Mouse (Mus musculus) embryo, embryonic 11.5 days (tissue): Measurements from ENCODE around the gene Pgpep1.

Experiments
- DNase-seq: peaks from one replicate; pipeline ENCODE4 v3.0.0-alpha.2; 2012; ENCODE audit warnings: low read depth, low spot score

The Pgpep1 gene

DNA sequence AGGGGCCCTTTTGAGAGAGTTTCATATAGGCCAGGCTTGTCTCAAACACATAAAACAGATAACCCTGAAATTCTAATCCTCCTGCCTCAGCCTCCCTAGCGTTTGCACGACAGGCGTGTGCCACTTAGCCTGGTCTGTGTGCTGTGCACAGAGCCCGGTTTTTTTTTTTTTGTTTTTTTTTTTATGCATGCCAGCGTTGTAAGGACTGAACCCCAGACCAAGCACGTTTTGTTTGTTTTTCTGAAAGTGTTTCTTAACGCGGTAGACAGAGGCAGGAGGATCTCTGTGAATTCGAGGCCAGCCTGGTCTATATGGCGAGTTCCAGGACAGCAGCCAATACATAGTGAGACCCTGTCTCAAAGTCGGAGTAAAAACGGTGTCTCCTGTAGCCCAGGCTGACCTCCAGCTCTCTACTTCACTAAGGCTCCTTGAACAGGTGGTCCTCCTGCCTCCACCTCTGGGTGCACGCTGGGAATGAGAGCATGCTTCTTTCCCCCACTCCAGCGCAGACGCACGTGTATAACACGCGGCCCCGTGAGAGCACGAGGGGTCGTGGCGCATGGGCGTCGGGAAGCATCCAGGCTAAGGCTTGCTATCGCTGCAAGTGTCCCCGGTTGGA lies 51.3 kb downstream of the Pgpep1 start, which contains the start of gene Ssbp4:
TSS of gene Ssbp4 (minus strand) at position 124 of the 619 bp plus-strand sequence.
- DNase-seq = no peak

DNA sequence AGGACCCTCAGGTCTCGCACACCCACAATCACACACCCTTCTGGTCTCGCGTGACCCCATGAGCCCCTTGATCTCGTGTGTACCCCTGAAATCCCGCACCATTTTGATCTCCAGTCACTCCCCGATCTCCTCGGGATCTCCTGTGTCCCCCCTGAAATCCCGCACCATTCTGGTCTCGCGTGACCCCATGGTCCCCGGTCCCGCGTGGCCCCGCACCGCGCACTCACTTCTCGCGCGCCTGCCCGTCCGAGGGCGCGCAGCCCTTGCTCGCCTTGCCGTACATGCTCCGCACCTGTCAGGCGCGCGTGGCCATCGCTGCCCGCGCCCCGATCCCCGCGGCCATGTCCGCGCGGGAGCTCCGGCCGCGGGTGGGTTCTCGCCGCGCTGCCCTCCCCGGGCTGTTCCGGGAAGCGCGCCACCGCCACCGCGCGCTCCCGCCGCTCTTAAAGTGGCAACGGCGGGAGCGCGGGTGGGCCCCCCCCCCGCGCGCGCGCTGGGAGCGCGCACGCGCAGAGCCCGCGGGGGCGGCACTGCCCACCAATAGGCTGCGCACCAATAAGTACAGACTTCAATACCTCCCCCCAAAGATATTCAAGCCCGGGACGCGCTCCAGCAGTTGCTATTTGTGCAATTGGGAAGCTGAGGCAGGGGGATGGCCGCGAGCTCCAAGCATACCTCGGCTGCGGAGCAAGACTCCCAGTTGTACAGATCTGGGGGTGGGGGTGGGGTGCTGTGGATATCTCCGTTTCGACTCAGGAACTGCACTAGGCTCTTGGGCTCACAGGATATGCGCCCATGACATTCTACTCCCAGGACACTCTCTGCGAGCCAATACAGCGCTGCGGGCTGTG lies 52.1 kb downstream of the Pgpep1 start:
- no peak for DNase-seq

DNA sequence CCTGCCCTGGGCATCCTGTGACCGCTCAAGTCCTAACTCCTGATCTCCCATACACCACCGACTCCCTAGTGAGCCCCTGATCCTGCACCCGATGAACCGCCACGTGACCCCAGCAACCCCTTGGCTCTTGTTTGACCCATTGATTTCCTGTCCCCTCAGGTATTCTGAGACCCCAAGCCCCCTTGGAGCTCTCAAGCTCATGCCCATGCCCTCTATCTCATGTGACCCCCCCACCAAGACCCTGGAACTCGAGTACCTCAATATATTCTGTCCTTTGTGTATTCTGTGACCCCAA lies 52.6 kb downstream of the Pgpep1 start:
- DNase-seq = no peak

DNA sequence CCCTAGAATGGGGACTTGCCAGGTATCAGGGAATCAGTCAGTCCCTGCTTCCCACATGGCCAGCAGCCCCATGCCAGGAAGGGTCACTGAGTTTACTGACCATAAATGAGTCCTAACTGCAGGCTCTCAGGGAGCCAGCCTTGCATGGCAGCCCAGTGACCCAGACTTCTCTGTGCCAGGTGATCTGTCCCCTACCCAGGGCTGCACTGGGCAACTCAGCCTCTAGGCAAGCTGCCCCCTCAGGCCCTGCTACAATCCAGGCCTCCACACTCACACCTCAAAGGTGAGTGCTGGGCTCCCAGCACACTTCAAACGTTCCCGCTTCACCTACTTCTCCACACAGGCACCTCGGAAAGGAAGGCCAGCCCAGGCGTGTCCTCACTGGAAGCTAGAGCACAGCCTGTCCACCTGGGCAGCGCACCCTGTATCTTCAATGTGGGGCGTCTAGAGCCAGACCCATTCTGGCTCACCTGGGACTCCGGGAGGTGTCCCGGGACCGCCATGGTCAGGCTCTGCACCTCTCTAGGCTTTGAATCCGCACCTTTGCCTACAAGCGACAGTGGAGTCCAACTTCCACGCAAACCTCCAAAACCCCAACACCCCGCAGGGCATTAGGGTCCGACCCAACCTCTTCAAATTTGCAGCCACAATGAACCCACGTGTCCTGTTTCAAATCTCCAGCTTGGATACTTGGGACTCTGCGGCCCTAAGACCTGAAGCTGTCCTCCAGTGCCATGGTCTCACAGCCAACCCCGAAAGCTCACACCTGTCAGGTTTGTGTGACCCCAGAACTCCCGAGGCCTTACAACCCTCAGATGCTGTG lies 53.2 kb downstream of the Pgpep1 start:
- no peak for DNase-seq

DNA sequence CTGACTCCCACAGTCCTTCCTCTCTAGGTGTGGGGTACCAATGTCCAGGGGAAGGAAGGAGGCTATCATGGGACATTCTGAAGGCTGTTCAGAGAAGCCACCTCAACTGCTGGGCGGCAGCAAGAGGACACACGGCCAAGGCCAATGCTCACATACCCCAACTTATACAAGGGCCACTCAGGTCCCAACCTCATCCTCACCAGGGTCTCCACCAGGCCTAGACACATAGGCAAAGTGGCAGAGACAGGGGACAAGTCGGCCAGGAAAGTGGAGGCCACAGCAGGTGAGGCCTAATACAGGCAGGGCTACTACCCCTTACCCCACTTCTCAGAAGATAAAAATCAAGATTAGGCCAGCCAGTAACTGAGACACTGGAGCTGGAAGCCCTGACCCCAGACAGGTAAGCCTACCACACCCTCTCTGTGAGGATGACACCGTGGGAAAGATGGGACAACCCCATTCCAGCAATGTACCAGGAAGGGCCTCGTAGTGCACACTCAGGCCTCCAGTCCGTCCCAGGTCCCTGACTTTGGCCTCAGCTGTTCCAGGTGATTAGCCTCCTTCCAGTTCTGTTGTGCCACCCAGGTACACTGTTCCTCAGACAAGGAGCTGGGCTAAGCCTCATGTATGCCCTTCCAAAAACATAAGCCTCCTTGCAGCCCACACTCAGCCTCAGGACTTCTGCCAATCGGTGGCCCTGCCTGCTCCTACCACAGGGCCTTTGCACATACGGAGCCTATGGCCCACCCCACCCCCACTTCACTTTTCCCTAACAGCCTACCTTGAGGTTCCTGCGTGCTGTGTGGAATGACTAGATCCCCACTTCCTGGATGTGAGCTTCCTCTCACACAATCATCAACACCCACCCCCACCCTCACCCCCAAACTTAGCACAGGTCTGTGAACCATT lies 54.1 kb downstream of the Pgpep1 start:
- no peak for DNase-seq

DNA sequence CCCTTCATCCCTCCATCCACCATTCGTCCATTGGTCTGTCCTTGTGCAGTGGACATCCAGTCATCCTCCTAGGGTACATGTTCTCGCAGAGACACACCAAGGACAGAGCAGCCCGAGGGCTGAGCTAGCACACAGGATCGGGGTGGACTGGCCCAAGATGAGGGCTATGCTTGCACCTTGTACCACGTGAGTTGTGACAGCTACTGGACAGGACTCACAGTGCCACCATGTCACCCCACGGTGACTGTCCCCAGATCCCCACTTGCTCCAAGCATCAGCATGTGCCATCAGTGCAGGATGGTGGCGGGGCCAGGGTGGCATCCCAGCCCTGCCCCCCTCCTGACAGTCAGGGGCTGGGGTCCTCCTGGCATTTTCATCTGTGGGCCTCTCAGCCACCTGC lies 55.6 kb downstream of the Pgpep1 start:
- no peak for DNase-seq

DNA sequence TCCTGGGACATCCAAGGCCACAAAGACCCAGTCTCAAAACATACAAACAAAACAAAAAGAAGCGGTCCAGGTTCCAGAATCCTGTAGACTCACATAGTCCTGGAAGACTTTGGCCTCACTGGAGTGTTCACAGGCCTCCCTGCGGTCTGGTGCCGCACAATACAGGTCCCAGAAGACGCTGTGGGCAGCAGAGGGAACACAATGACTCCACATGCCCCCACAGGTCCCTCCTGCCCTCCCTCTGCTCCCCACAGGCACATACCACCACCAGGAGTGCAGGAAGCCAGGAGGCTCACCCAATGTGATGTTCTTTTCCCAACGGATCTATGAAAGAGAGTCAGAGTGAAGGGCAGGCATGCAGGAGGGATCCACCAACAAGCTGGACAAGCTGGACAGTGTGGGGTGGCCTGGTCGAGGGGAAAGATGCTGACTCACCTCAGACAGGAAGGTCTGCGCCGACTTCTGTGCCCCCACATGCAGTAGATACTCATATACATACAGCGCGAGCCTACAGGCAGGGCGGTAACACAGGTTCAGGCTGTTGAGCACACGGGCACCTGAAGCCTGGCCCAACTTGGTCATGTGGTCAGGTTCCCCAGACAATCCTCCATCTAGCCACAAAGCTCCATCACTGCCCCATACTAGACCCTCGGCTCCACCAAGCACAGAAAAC lies 57.9 kb downstream of the Pgpep1 start:
- no peak for DNase-seq

DNA sequence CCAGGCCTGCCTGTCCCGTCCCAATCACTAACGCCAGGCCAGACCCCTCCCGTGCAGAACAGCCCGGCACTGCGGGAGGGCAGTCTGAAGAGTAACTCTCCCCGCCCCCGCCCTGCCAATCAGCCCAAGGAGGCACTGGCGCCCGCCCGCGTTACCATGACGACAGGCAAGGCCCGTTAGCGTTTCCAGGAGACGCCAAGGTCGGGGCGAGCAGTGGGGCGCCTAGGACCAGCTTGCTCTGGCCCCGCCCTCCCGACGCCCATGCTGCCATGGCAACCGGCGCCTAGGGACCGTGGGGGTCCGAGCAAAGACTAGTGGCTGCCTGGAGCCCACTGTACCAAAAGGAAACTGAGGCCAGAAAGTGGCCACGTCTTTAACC lies 58.9 kb downstream of the Pgpep1 start:
- DNase-seq = peak; percentile 92

DNA sequence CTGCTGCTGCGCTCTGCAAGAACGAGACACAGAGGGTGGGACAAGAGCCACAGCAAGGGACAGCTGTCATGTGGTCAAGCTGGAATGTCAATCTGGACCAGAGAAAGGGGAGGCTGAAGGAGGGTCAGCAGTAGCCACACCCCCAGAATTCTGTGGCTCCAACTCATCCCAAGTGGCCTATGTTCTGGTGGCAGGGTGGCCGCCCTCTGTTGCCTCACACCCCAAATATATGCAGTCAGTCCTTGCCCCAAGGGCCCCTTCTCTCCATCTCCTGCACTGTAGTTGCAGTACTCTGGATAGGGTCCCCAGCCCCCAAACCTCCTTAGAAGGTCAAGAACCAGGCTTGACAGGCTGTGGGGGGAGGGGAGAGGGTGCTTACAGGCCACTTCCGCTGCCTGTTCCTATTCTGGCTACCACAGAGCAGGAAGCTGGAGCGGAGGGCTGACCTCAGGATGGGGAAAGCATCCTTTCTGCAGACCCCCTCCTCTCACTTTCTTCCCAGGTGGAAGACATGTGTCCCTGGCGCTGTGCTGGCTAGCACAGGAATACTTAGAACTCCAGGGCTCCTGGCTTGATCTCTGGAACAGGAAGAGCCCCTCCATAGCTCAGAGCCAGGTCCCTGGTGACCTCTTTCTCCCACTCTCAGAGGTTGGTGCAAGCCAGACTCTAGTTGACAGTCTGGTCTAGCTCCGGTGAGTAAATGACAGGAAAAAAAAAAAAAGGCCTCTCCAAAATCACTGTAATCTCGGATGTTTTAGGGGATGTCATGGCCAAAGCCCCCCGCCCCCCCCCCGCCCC lies 59.5 kb downstream of the Pgpep1 start:
- no peak for DNase-seq

DNA sequence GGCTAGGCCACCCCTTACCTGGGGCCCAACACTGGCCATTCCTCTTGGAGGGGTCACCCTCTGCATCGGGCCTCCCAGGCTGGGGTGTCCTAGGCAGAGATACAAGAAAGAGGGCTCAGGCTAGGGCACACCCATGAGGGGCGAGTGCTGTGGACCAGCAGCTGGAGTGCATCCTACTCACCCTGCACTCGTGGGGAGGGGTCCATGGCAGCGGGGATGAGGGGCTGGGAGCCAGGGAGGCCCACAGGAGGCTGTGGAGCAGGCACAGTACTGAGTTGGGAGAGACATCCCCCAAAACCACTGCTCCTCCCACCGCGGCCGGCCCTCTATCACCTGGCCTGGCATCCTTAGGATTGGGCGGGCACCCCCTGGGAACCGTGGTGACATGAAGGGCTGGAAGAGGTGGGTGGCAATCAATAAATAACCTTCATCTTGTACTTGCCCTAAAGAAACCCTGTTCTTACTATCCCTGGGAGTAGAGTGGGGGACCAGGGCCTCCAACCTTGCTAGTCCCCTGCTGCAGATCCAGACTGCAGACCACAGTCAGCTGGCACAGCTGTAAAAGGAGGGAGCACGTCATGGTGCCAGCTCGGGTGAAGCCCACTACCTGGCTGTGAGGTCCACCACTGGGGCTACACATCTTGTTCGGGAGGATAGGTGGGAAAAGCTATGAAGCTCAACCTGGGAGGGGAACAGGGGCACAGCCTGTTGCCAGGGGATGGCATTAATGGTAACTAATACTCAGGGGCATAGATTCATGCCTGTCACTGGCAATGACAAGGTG lies 60.5 kb downstream of the Pgpep1 start:
- DNase-seq = no peak

DNA sequence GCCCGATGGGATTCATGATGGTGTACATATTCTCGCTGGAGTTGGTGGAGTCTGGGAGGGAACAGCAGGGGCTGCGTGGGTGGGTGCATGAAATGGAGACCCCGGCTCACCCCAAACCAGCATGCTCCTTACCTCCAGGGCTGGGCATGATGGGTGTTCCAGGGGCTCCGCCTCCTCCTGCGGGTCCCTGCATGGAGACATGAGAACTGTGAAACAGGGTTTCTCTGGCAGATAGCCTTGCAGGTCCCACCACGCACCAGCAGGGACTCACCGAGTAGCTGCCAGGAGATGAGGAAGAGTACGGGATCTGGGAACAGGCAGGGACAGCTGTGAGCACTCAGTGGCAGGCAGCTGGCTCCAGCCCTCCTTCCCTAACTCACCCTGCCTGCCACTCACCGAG lies 61.5 kb downstream of the Pgpep1 start:
- no peak for DNase-seq

DNA sequence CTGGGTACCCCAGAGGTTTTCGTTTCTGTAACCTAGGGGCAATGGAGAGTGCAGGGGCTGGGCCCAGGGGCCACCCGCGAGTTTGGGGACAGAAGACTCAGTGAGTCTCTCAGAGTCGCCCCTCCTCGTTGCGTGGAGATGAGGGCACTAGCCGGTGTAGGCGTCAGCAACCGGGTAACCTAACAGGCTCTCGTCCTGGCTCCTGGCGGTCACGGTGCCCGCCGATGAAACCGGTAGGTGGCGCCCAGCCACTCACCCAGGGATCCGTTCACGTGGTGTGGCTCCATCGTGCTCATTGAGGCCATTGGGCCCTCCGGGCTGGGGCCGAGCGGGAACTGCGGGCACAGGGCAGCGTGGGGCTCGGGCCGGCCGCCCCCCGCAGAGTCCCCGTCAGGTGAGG lies 61.9 kb downstream of the Pgpep1 start:
- DNase-seq = no peak

DNA sequence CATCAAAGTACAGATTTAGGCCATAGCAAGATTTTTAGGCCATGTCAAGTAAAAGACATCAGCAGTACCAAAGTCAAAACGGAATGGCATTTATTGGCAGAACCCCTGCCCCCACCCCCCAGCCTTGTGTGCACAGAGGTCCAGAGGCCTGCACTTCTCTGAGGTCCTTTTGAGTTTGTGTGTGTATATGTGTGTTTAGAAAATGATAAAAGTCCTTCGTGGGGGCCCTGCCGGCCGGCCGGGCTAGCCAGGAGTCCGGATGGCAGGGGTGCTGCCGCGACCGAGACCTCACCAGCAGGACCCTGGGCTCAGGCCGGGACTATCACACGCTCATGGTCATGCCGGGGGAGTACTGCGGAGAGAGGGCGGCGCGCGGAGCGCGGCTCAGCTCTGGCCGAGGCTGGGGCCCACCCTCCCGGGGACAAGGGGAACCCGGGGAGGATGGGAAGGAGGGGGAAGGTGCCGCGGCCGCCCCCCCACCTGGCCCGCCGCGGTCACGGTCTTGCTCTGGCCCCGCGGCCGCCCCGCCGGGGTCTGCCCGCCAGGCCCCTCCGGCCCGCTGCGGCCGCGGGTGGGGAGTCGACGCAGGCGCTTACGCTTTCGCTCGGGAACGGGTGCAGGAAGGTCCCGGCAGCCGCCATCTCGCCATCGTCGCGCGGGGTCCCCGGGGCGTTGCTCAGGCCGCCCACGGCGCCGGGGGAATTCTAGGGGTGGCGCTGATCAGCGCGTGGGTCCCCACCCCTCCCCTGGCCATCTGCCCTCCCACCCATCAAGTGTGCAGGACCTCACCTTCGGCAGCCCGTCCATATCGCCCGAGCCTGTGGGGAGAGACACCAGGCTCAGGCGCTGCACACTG lies 62.5 kb downstream of the Pgpep1 start:
- no peak for DNase-seq

DNA sequence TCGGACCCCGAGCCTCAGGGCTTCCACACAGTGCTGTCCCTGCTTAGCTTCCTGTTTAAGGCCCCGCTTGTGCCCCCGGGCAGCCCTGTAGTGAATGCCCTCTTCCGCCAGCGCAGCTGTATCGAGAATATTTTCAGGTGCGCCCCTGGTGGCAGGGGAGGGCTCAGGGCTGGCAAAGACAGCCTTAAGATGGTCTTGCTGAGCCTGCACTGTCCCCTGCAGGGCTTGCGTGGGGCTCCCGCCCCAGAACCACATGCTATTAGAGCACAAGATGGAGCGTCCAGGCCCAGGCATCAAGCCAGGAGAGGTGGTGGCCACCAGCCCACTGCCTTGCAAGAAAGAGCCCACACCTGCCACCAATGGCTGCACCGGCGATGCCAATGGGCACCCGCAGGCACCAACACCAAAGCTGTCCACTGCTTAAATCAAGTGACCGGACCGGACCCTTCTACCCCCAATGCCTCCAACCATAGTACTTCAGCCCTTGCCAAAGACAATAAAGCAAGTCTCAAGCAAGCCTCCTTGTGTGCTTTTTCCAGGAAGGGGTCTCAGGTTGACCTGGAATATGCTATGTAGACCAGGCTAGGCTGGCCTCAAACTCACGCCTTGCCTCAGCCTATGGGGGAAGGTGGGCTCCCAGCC lies 63.3 kb downstream of the Pgpep1 start:
- DNase-seq = no peak
